Mouse (Mus musculus): ENCODE measurements around the gene Olfr339. TPM values are rescaled to one million over a fixed set of nuclear protein-coding genes. Genes with fewer than 3 reads are reported as not detected.

Gene Olfr339
- not detected for polyA plus RNA-seq (2014; fragmentation: Illumina TruSeq; extraction: RNeasy Lipid Tissue Mini Kit (QIAGEN cat#74804); ENCODE audit: low replicate concordance)

DNA sequence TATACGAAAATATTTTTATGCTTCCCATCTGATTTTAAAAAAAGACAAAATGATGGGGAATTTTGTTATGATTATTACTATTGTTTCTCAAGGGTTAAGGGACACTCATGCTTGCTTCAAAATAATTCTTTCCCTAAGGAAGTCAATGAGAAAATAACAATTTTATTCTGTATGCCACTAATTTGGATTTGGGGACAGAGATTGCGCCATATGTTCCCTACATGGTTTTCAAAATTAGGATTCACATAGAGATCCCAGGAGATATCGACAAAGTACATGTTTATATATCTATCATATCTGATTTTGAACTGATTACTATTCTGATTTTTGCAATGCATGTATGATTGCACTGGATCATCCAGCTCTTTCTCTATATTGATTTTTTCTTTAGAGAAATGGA is at the start of gene Olfr339:
Gene Olfr339 (plus strand): TSS at position 301 of the 400 bp plus-strand sequence.

DNA sequence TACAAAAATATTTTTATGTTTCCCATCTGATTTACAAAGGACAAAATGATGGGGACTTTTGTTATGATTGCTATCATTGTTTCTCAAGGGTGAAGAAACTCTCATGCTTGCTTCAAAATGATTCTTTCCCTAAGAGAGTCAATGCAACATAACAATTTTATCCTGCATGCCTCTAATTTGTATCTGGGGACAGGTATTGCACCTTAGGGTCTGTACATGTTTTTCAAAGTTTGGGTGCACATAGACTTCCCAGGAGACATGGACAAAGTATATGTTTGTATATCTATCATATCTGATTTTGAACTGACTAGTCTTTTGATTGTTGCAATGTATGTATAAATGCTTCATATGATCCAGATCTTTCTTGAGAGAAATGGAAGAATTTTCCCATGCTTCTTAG is 45.5 kb upstream of the Olfr339 start, which contains the start of gene Olfr338:
Gene Olfr338 (plus strand): TSS at position 301 of the 400 bp plus-strand sequence.

DNA sequence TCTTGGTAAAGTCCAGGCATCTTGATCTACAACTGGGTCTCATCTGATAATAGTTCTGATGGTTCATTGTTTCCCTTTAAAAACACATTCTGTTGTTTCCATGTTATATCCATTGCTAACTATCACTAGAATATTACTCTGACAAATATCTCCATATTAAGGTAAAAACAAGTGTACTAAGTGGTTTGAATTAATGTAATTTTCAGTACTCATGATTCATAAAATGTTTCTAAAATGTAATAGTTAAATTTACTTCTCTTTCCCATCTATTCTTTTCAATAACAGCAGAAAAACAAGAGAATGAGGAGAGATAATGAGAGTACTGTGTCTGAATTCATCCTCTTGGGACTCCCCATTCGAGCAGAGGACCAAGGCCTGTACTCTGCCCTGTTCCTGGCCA is 33.5 kb downstream of the Olfr339 start, which contains the start of gene Olfr340:
Gene Olfr340 (plus strand): TSS at position 301 of the 400 bp plus-strand sequence.

Other genes with a start within 250 kb of the Olfr339 start
- gene Ptgs1, start 188.5 kb upstream of the Olfr339 start, polyA plus RNA-seq (2014; fragmentation: Illumina TruSeq; extraction: RNeasy Lipid Tissue Mini Kit (QIAGEN cat#74804); ENCODE audit: low replicate concordance): 24.4 TPM
- not detected for gene Olfr338, start 45.4 kb upstream of the Olfr339 start, polyA plus RNA-seq (2014; fragmentation: Illumina TruSeq; extraction: RNeasy Lipid Tissue Mini Kit (QIAGEN cat#74804); ENCODE audit: low replicate concordance)
- not detected for gene Olfr340, start 33.6 kb downstream of the Olfr339 start, polyA plus RNA-seq (2014; fragmentation: Illumina TruSeq; extraction: RNeasy Lipid Tissue Mini Kit (QIAGEN cat#74804); ENCODE audit: low replicate concordance)
- gene Olfr341, start 63.5 kb downstream of the Olfr339 start, polyA plus RNA-seq (2014; fragmentation: Illumina TruSeq; extraction: RNeasy Lipid Tissue Mini Kit (QIAGEN cat#74804); ENCODE audit: low replicate concordance): not detected
- gene Olfr342, start 106.1 kb downstream of the Olfr339 start, polyA plus RNA-seq (2014; fragmentation: Illumina TruSeq; extraction: RNeasy Lipid Tissue Mini Kit (QIAGEN cat#74804); ENCODE audit: low replicate concordance): not detected
- gene Olfr344, start 147.7 kb downstream of the Olfr339 start, polyA plus RNA-seq (2014; fragmentation: Illumina TruSeq; extraction: RNeasy Lipid Tissue Mini Kit (QIAGEN cat#74804); ENCODE audit: low replicate concordance): not detected
- not detected for gene Olfr345, start 221.1 kb downstream of the Olfr339 start, polyA plus RNA-seq (2014; fragmentation: Illumina TruSeq; extraction: RNeasy Lipid Tissue Mini Kit (QIAGEN cat#74804); ENCODE audit: low replicate concordance)